In genomic region chr9:60521143-60521542, GRCm38 (mm10) we compare ENCODE assay signal across 8 mouse cellular contexts. TPM values are rescaled to one million over a fixed set of nuclear protein-coding genes. Genes with fewer than 3 reads are reported as not detected.
DNase-seq lines count a peak whose midpoint lies in the region; ATAC-seq and TF ChIP-seq lines count a peak whose summit lies in the region.

No protein-coding gene starts in this region.

- H3K4me3 ChIP-seq in heart, embryonic 11.5 days (ENCODE audit: low read depth, low read length) = peak overlapping the region; percentile 62
- H3K4me3 ChIP-seq in E14TG2a.4 (replicated peaks; ENCODE audit: low read length) = peak overlapping the region; percentile 77
- peak overlapping the region; percentile 48 for H3K4me3 ChIP-seq in hindbrain, embryonic 11.5 days (ENCODE audit: low read depth, low read length)
- peak overlapping the region; percentile 72 for H3K4me3 ChIP-seq in midbrain, embryonic 10.5 days

- 29% methylated on average over 5 of the region's 5 CpGs for WGBS in heart, embryonic 11.5 days (ENCODE audit: insufficient replicate concordance)
- 23% methylated on average over 5 of the region's 5 CpGs for WGBS in hindbrain, embryonic 11.5 days
- 44% methylated on average over 5 of the region's 5 CpGs for WGBS in midbrain, embryonic 10.5 days

- no peaks in the 10 kb centered on the region for H3K36me3 ChIP-seq in heart, embryonic 11.5 days (ENCODE audit: control insufficient read depth, insufficient read depth, low read length)
- H3K36me3 ChIP-seq in E14TG2a.4 (ENCODE audit: insufficient read depth, low read length) = no peaks in the 10 kb centered on the region
- H3K36me3 ChIP-seq in hindbrain, embryonic 11.5 days (ENCODE audit: control insufficient read depth, insufficient read depth, low read length) = no peaks in the 10 kb centered on the region
- H3K36me3 ChIP-seq in midbrain, embryonic 10.5 days = no peaks in the 10 kb centered on the region

- no peak for DNase-seq in heart, postnatal 36 days
- no peak for DNase-seq in hindbrain, embryonic 11.5 days (ENCODE audit: low spot score)
- DNase-seq in midbrain, embryonic 10.5 days (ENCODE audit: low spot score) = no peak
- DNase-seq in thymus, postnatal 25 days = no peak
- DNase-seq in cerebellum, adult 8-10 months = no peak

- peak overlapping the region; percentile 72 for H3K9ac ChIP-seq in heart, embryonic 11.5 days (ENCODE audit: low read depth, low read length)
- no peak overlapping the region for H3K9ac ChIP-seq in hindbrain, embryonic 11.5 days (ENCODE audit: low read depth, low read length)

- TF ChIP-seq CTCF in E14TG2a.4 (conservative IDR thresholded peaks at IDR 0.05; ENCODE audit: low read length) = no peak

- H3K9me3 ChIP-seq in heart, embryonic 11.5 days (replicated peaks; ENCODE audit: control insufficient read depth, low read length) = no peaks in the 10 kb centered on the region
- no peaks in the 10 kb centered on the region for H3K9me3 ChIP-seq in E14TG2a.4 (ENCODE audit: low read length)
- H3K9me3 ChIP-seq in hindbrain, embryonic 11.5 days (ENCODE audit: control insufficient read depth, low read length) = no peaks in the 10 kb centered on the region
- no peaks in the 10 kb centered on the region for H3K9me3 ChIP-seq in midbrain, embryonic 10.5 days (replicated peaks)

- ATAC-seq in heart, embryonic 11.5 days (replicated peaks; ENCODE audit: insufficient number of reproducible peaks, low FRiP score, low TSS enrichment) = no peak
- no peak for ATAC-seq in hindbrain, embryonic 11.5 days (ENCODE audit: low FRiP score)
- no peak for ATAC-seq in cerebellum, adult (ENCODE audit: insufficient number of reproducible peaks, low FRiP score, low TSS enrichment)

- no peak overlapping the region for H3K27ac ChIP-seq in heart, embryonic 11.5 days (ENCODE audit: low read depth, low read length)
- no peak overlapping the region for H3K27ac ChIP-seq in hindbrain, embryonic 11.5 days (ENCODE audit: low read depth, low read length)
- H3K27ac ChIP-seq in midbrain, embryonic 10.5 days (replicated peaks) = peak overlapping the region; percentile 85

- peaks cover 51% of the 10 kb centered on the region for H3K4me1 ChIP-seq in heart, embryonic 11.5 days (ENCODE audit: control insufficient read depth, insufficient read depth, low read length)
- H3K4me1 ChIP-seq in E14TG2a.4 (replicated peaks; ENCODE audit: low read depth, low read length) = peaks cover 18% of the 10 kb centered on the region
- peaks cover 14% of the 10 kb centered on the region; the same call in 1 of the 2 replicates for H3K4me1 ChIP-seq in hindbrain, embryonic 11.5 days (replicated peaks; ENCODE audit: control insufficient read depth, insufficient read depth, low read length)
- H3K4me1 ChIP-seq in midbrain, embryonic 10.5 days = peaks cover 69% of the 10 kb centered on the region

- intact Hi-C loops in heart, postnatal 36 days (cut with DNase I) = no loop called here

- peak overlapping the region; percentile 72 for H3K4me2 ChIP-seq in heart, embryonic 11.5 days
- peak overlapping the region; percentile 93 for H3K4me2 ChIP-seq in hindbrain, embryonic 11.5 days (replicated peaks; ENCODE audit: low read depth, low read length)

- no peaks in the 10 kb centered on the region for H3K27me3 ChIP-seq in heart, embryonic 11.5 days (ENCODE audit: control insufficient read depth, insufficient read depth, low read length)
- peaks cover 48% of the 10 kb centered on the region for H3K27me3 ChIP-seq in E14TG2a.4 (ENCODE audit: insufficient read depth, low read length)
- peaks cover 35% of the 10 kb centered on the region for H3K27me3 ChIP-seq in hindbrain, embryonic 11.5 days (ENCODE audit: control insufficient read depth, insufficient read depth, low read length)
- H3K27me3 ChIP-seq in midbrain, embryonic 10.5 days (ENCODE audit: low read depth, poor library complexity, severe bottlenecking) = peaks cover 70% of the 10 kb centered on the region

RNA-seq across cellular contexts. Expression of gene Thsd4, which starts 0.7 kb away (rescaled TPM):
- polyA plus RNA-seq in heart, embryonic 11.5 days (2014; fragmentation: Nextera tagmentation; extraction: Ambion mirVana) = 10.6 and 14.6 TPM in 2 replicates
- 1 to 10 TPM; 5.4 to 6.6 TPM for total RNA-seq in heart, postnatal 36 days (2021)
- 3.0 and 5.1 TPM in 2 replicates for polyA plus RNA-seq in hindbrain, embryonic 11.5 days (2014; fragmentation: Nextera tagmentation; extraction: Ambion mirVana)
- 4.1 and 9.6 TPM in 2 replicates for polyA plus RNA-seq in midbrain, embryonic 10.5 days (2016; fragmentation: Nextera tagmentation; extraction: Ambion mirVana)
